ENCODE assay signal across 18 mouse cellular contexts in the genomic region with DNA sequence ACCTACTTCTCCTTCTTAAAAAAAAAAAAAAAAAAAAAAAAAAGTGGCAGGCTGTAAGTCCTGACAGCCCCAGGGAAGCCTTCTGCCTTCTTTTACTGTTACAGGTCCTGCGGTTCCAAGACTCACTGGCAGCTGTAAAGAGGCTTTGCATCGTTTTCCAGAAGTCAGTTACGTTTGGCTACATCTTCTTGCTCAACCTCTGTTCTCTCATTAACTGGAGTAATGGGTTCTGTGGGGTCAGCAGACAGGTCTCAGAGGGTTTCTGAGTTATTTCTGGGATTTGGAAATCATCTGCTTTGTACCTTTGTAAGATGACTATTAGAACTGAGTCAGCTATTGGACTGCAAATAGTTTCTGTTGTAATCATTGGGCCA.
DNase-seq lines count a peak whose midpoint lies in the region; ATAC-seq and TF ChIP-seq lines count a peak whose summit lies in the region.
"Had no signal": no experiment of that assay in that cellular context is flagged by ENCODE, and none has a peak within 500 bp of the region (broad histone marks: within the 10 kb centered on the region; RNA-seq: fewer than 3 reads in every experiment).

No protein-coding gene starts in this region.

- no peak overlapping the region for H3K9ac ChIP-seq in embryonic facial prominence, embryonic 14.5 days (ENCODE audit: low read depth, low read length)
- H3K9ac ChIP-seq in liver, adult 2 months (ENCODE audit: low read depth, low read length) = no peak overlapping the region
- H3K9ac ChIP-seq in lung, postnatal 0 days (replicated peaks; ENCODE audit: low read depth) = no peak overlapping the region
- H3K9ac ChIP-seq: embryonic facial prominence, embryonic 15.5 days; hindbrain, embryonic 13.5 days; intestine, embryonic 15.5 days; kidney, embryonic 15.5 days; stomach, embryonic 15.5 days had no signal

- H3K27me3 ChIP-seq in embryonic facial prominence, embryonic 14.5 days (replicated peaks; ENCODE audit: control insufficient read depth, insufficient read depth, low read length) = no peaks in the 10 kb centered on the region
- H3K27me3 ChIP-seq in embryonic facial prominence, embryonic 10.5 days (replicated peaks; ENCODE audit: low read depth, poor library complexity, severe bottlenecking) = no peaks in the 10 kb centered on the region
- no peaks in the 10 kb centered on the region for H3K27me3 ChIP-seq in liver, adult 2 months (ENCODE audit: control insufficient read depth, insufficient read depth, low read length)
- no peaks in the 10 kb centered on the region for H3K27me3 ChIP-seq in lung, postnatal 0 days (replicated peaks; ENCODE audit: insufficient read depth, low read length)
- H3K27me3 ChIP-seq: embryonic facial prominence, embryonic 15.5 days; hindbrain, embryonic 13.5 days; intestine, embryonic 15.5 days; kidney, embryonic 15.5 days; stomach, embryonic 15.5 days had no signal

- WGBS in embryonic facial prominence, embryonic 14.5 days = 33% methylated on average over 3 of the region's 3 CpGs
- WGBS in embryonic facial prominence, embryonic 10.5 days = 60% methylated on average over 3 of the region's 3 CpGs
- WGBS in liver, adult 2 months = 43% methylated on average over 3 of the region's 3 CpGs
- WGBS in lung, postnatal 0 days = 55% methylated on average over 3 of the region's 3 CpGs

- no peak for TF ChIP-seq CTCF in liver, adult 2 months (IDR thresholded peaks at IDR 0.05; ENCODE audit: low read depth, low read length)
- TF ChIP-seq CTCF in lung, postnatal 0 days (IDR thresholded peaks at IDR 0.05) = no peak

- no peaks in the 10 kb centered on the region for H3K9me3 ChIP-seq in embryonic facial prominence, embryonic 14.5 days (ENCODE audit: control insufficient read depth, low read length)
- H3K9me3 ChIP-seq in embryonic facial prominence, embryonic 10.5 days = peaks cover 1% of the 10 kb centered on the region
- no peaks in the 10 kb centered on the region for H3K9me3 ChIP-seq in lung, postnatal 0 days (ENCODE audit: low read length)
- H3K9me3 ChIP-seq: embryonic facial prominence, embryonic 15.5 days; intestine, embryonic 15.5 days; stomach, embryonic 15.5 days had no signal

- no peak overlapping the region for H3K27ac ChIP-seq in embryonic facial prominence, embryonic 14.5 days (replicated peaks; ENCODE audit: low read depth, low read length)
- H3K27ac ChIP-seq in embryonic facial prominence, embryonic 10.5 days (replicated peaks) = no peak overlapping the region
- no peak overlapping the region for H3K27ac ChIP-seq in liver, adult 2 months (replicated peaks; ENCODE audit: insufficient read depth, low read depth, low read length)
- H3K27ac ChIP-seq in lung, postnatal 0 days (ENCODE audit: low read length) = no peak overlapping the region
- H3K27ac ChIP-seq: embryonic facial prominence, embryonic 15.5 days; hindbrain, embryonic 13.5 days; intestine, embryonic 15.5 days; kidney, embryonic 15.5 days; stomach, embryonic 15.5 days had no signal

- H3K4me3 ChIP-seq in embryonic facial prominence, embryonic 14.5 days (ENCODE audit: low read depth, low read length) = no peak overlapping the region
- no peak overlapping the region for H3K4me3 ChIP-seq in embryonic facial prominence, embryonic 10.5 days
- H3K4me3 ChIP-seq in liver, adult 2 months (ENCODE audit: insufficient read depth, low read depth, low read length) = no peak overlapping the region
- no peak overlapping the region for H3K4me3 ChIP-seq in lung, postnatal 0 days (ENCODE audit: low read depth, low read length)
- H3K4me3 ChIP-seq: embryonic facial prominence, embryonic 15.5 days; hindbrain, embryonic 13.5 days; intestine, embryonic 15.5 days; kidney, embryonic 15.5 days; stomach, embryonic 15.5 days had no signal

- no peak for ATAC-seq in embryonic facial prominence, embryonic 14.5 days (ENCODE audit: low read depth)
- no peak for ATAC-seq in lung, postnatal 0 days
- ATAC-seq: forebrain, embryonic 14.5 days; intestine, embryonic 15.5 days had no signal

- no peaks in the 10 kb centered on the region for H3K79me2 ChIP-seq in liver, adult 2 months (ENCODE audit: control insufficient read depth, insufficient read depth, low read length)

- H3K4me1 ChIP-seq in embryonic facial prominence, embryonic 14.5 days (ENCODE audit: control insufficient read depth, insufficient read depth, low read length) = peaks cover 10% of the 10 kb centered on the region; the same call in 1 of the 2 replicates
- H3K4me1 ChIP-seq in embryonic facial prominence, embryonic 10.5 days = peaks cover 13% of the 10 kb centered on the region
- H3K4me1 ChIP-seq in liver, adult 2 months (ENCODE audit: control insufficient read depth, insufficient read depth, low read length) = no peaks in the 10 kb centered on the region
- H3K4me1 ChIP-seq in lung, postnatal 0 days (ENCODE audit: insufficient read depth, low read depth, low read length) = no peaks in the 10 kb centered on the region
- H3K4me1 ChIP-seq: embryonic facial prominence, embryonic 15.5 days; hindbrain, embryonic 13.5 days; intestine, embryonic 15.5 days; stomach, embryonic 15.5 days had no signal

- H3K4me2 ChIP-seq in embryonic facial prominence, embryonic 14.5 days (ENCODE audit: low read depth, low read length) = no peak overlapping the region
- H3K4me2 ChIP-seq in lung, postnatal 0 days (replicated peaks; ENCODE audit: low read depth, low read length) = no peak overlapping the region
- H3K4me2 ChIP-seq: embryonic facial prominence, embryonic 15.5 days; hindbrain, embryonic 13.5 days; intestine, embryonic 15.5 days; kidney, embryonic 15.5 days; stomach, embryonic 15.5 days had no signal

- DNase-seq in embryonic facial prominence, embryonic 14.5 days (ENCODE audit: low spot score) = peak; percentile 64
- DNase-seq in embryonic facial prominence, embryonic 10.5 days (ENCODE audit: low spot score) = no peak
- DNase-seq in liver, adult 2 months (ENCODE audit: extremely low read depth, low read depth, low spot score) = peak; percentile 35
- DNase-seq in liver = no peak
- DNase-seq in fibroblast of lung, adult 2 months (ENCODE audit: low read depth) = peak; percentile 72
- no peak for DNase-seq in lung, postnatal 0 days (ENCODE audit: low spot score)
- no peak for DNase-seq in spleen, postnatal 4 days (ENCODE audit: low spot score in 2 of 2)
- no peak for DNase-seq in ovary, postnatal 14 days (ENCODE audit: low spot score)
- DNase-seq: cerebellum, adult 18-20 months; gastrocnemius, postnatal 10 days; lung, adult 18-20 months; midbrain, embryonic 14.5 days had no signal

- TF ChIP-seq EP300 in lung, postnatal 0 days (IDR thresholded peaks at IDR 0.05) = no peak

- TF ChIP-seq POLR2A in liver, adult 2 months (IDR thresholded peaks at IDR 0.05; ENCODE audit: extremely low read depth, insufficient read depth, low read length) = no peak

- no peaks in the 10 kb centered on the region for H3K36me3 ChIP-seq in embryonic facial prominence, embryonic 14.5 days (ENCODE audit: control insufficient read depth, insufficient read depth, low read length)
- H3K36me3 ChIP-seq in embryonic facial prominence, embryonic 10.5 days (replicated peaks) = no peaks in the 10 kb centered on the region
- H3K36me3 ChIP-seq in liver, adult 2 months (ENCODE audit: control insufficient read depth, insufficient read depth, low read length) = no peaks in the 10 kb centered on the region
- H3K36me3 ChIP-seq in lung, postnatal 0 days (ENCODE audit: insufficient read depth, low read length) = no peaks in the 10 kb centered on the region
- H3K36me3 ChIP-seq: embryonic facial prominence, embryonic 15.5 days; hindbrain, embryonic 13.5 days; intestine, embryonic 15.5 days; stomach, embryonic 15.5 days had no signal

Comparison
In these comparisons a context has a peak if more than half of its experiments do, and no peak if none do; other contexts are left out.
1. DNase-seq: peak in embryonic facial prominence, embryonic 14.5 days (single experiment), liver, adult 2 months (single experiment) and fibroblast of lung, adult 2 months (single experiment); none in embryonic facial prominence, embryonic 10.5 days (single experiment), liver (single experiment), lung, postnatal 0 days (single experiment), spleen, postnatal 4 days (0 of 2) and ovary, postnatal 14 days (single experiment).